ENCODE assay signal across 10 mouse cellular contexts in the genomic region with DNA sequence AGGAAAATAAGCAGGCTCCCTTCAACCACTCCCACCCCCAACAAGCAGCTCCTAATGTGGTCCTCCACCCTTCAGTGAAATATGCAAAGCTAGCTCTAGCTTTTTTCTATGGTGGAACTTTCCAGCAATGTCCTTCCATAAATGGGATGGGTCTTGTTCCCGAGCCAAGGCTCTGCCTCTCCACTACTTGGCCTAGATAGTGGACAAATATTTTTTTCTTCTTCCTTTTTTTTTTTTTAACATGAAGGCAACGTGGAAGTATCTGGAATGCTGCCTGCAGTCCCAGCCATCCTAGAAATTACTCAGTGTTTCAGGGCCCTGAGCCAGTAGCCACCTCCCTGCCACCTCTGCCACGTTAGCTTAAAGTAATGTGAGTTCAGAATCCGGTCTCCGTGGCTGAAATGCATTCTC.
DNase-seq lines count a peak whose midpoint lies in the region; ATAC-seq lines count a peak whose summit lies in the region.
"Had no signal": no experiment of that assay in that cellular context is flagged by ENCODE, and none has a peak within 500 bp of the region (broad histone marks: within the 10 kb centered on the region; RNA-seq: fewer than 3 reads in every experiment).

No protein-coding gene starts in this region.

- no peaks in the 10 kb centered on the region for H3K36me3 ChIP-seq in heart, embryonic 16.5 days (ENCODE audit: control insufficient read depth, insufficient read depth)
- no peaks in the 10 kb centered on the region for H3K36me3 ChIP-seq in lung, embryonic 15.5 days
- no peaks in the 10 kb centered on the region for H3K36me3 ChIP-seq in midbrain, embryonic 15.5 days (replicated peaks)

- no peaks in the 10 kb centered on the region for H3K27me3 ChIP-seq in heart, embryonic 16.5 days (ENCODE audit: control insufficient read depth, insufficient read depth, low read length)
- no peaks in the 10 kb centered on the region for H3K27me3 ChIP-seq in lung, embryonic 15.5 days
- H3K27me3 ChIP-seq in midbrain, embryonic 15.5 days (replicated peaks): no peaks in the 10 kb centered on the region
- H3K27me3 ChIP-seq: megakaryocyte, embryonic 14.5 days had no signal

- H3K4me2 ChIP-seq in heart, embryonic 16.5 days (ENCODE audit: low read depth, low read length): no peak overlapping the region
- no peak overlapping the region for H3K4me2 ChIP-seq in lung, embryonic 15.5 days
- H3K4me2 ChIP-seq in midbrain, embryonic 15.5 days: no peak overlapping the region

- ATAC-seq in heart, embryonic 16.5 days (replicated peaks; ENCODE audit: extremely low read depth, insufficient read depth, low FRiP score): peak; percentile 67
- peak; percentile 67 for ATAC-seq in lung, embryonic 15.5 days (ENCODE audit: borderline replicate concordance, extremely low read depth, low FRiP score, low TSS enrichment)
- no peak for ATAC-seq in monocyte, adult 5-6 weeks (replicated peaks; ENCODE audit: insufficient number of reproducible peaks, low FRiP score, low TSS enrichment, poor library complexity, severe bottlenecking)
- no peak for ATAC-seq in midbrain, embryonic 15.5 days (replicated peaks)
- ATAC-seq: forebrain, postnatal 0 days had no signal

- 30% methylated on average over 5 of the region's 5 CpGs for WGBS in heart, embryonic 16.5 days
- 26% methylated on average over 5 of the region's 5 CpGs for WGBS in lung, embryonic 15.5 days
- WGBS in midbrain, embryonic 15.5 days: 82% methylated on average over 5 of the region's 5 CpGs

- no peak overlapping the region for H3K4me3 ChIP-seq in heart, embryonic 16.5 days (ENCODE audit: low read length)
- no peak overlapping the region for H3K4me3 ChIP-seq in lung, embryonic 15.5 days
- H3K4me3 ChIP-seq in midbrain, embryonic 15.5 days: no peak overlapping the region
- H3K4me3 ChIP-seq: megakaryocyte, embryonic 14.5 days had no signal

- no peaks in the 10 kb centered on the region for H3K4me1 ChIP-seq in heart, embryonic 16.5 days (ENCODE audit: control insufficient read depth, insufficient read depth, low read length)
- H3K4me1 ChIP-seq in lung, embryonic 15.5 days: peaks cover 13% of the 10 kb centered on the region
- H3K4me1 ChIP-seq in midbrain, embryonic 15.5 days: peaks cover 12% of the 10 kb centered on the region

- no peak overlapping the region for H3K9ac ChIP-seq in heart, embryonic 16.5 days (ENCODE audit: low read length)
- H3K9ac ChIP-seq in lung, embryonic 15.5 days: no peak overlapping the region
- no peak overlapping the region for H3K9ac ChIP-seq in midbrain, embryonic 15.5 days
- H3K9ac ChIP-seq: forebrain, postnatal 0 days had no signal

- H3K27ac ChIP-seq in heart, embryonic 16.5 days (ENCODE audit: low read length): peak overlapping the region; percentile 58
- peak overlapping the region; percentile 86 for H3K27ac ChIP-seq in lung, embryonic 15.5 days
- H3K27ac ChIP-seq in midbrain, embryonic 15.5 days: no peak overlapping the region

- DNase-seq in 3T3-L1 (ENCODE audit: low read depth, low spot score): peak; percentile 100
- peak; percentile 65 for DNase-seq in adrenal gland, postnatal 14 days
- DNase-seq in c-Kit-positive CD71-positive TER-119-positive erythroid progenitor cells, embryonic 14.5 days (ENCODE audit: low spot score): no peak
- DNase-seq in layer of hippocampus, adult 18-20 months (ENCODE audit: low spot score in 2 of 2): no peak
- DNase-seq: forebrain, postnatal 0 days had no signal

- H3K9me3 ChIP-seq in heart, embryonic 16.5 days (replicated peaks; ENCODE audit: control insufficient read depth, low read length): no peaks in the 10 kb centered on the region
- no peaks in the 10 kb centered on the region for H3K9me3 ChIP-seq in lung, embryonic 15.5 days
- no peaks in the 10 kb centered on the region for H3K9me3 ChIP-seq in midbrain, embryonic 15.5 days
- H3K9me3 ChIP-seq: megakaryocyte, embryonic 14.5 days had no signal

Comparison
In these comparisons a context has a peak if more than half of its experiments do, and no peak if none do; other contexts are left out.
1. DNase-seq: peak in 3T3-L1 (single experiment) and adrenal gland, postnatal 14 days (single experiment); none in c-Kit-positive CD71-positive TER-119-positive erythroid progenitor cells, embryonic 14.5 days (single experiment) and layer of hippocampus, adult 18-20 months (0 of 2).
2. ATAC-seq: peak in heart, embryonic 16.5 days (single experiment) and lung, embryonic 15.5 days (single experiment); none in monocyte, adult 5-6 weeks (single experiment) and midbrain, embryonic 15.5 days (single experiment).